Mouse (Mus musculus) fat pad, adult 2 months (tissue): Measurements from ENCODE around the gene Hunk.

Experiments used
- DNase-seq: peaks from one replicate; pipeline ENCODE4 v3.0.0-alpha.2; 2011; ENCODE audit warnings: low read depth, low spot score; ENCODE audit errors: extremely low read depth

The Hunk gene

GRCm38 (mm10) chr16:90546591-90546990 lies 160.8 kb downstream of the Hunk start:
- no peak for DNase-seq

GRCm38 (mm10) chr16:90547996-90548395 lies 162.2 kb downstream of the Hunk start:
- no peak for DNase-seq
